Mouse (Mus musculus) cerebellum, postnatal 25 days (tissue): Measurements from ENCODE around the gene Vangl1.
"Not testable (repeated sequence)": the region's sequence is repeated elsewhere in the genome, so short reads cannot be mapped to it uniquely, and the experiment has no call there.

Experiments used
- DNase-seq, 2 experiments: peaks; one replicate each; pipeline ENCODE4 v3.0.0; 2021; ENCODE audit warnings: mixed read lengths in 2 of 2

Vangl1 gene

GRCm38 (mm10) chr3:102167555-102168210, 36.8 kb downstream of the Vangl1 start:
- DNase-seq, result no peak

GRCm38 (mm10) chr3:102166794-102167193, 37.7 kb downstream of the Vangl1 start:
- no peak for DNase-seq

- DNase-seq, result no peak
Measured at GRCm38 (mm10) chr3:102166287-102166620, 38.2 kb downstream of the Vangl1 start.

- no peak for DNase-seq
Measured at GRCm38 (mm10) chr3:102165536-102166286, 38.8 kb downstream of the Vangl1 start.

- DNase-seq, result no peak
Measured at GRCm38 (mm10) chr3:102164911-102165310, 39.6 kb downstream of the Vangl1 start.

- not testable (repeated sequence) for DNase-seq
Measured at GRCm38 (mm10) chr3:102163861-102164260, 40.6 kb downstream of the Vangl1 start.

GRCm38 (mm10) chr3:102159423-102160325, 44.8 kb downstream of the Vangl1 start:
- DNase-seq, result no peak

GRCm38 (mm10) chr3:102158759-102159422, 45.6 kb downstream of the Vangl1 start:
- no peak for DNase-seq

- no peak for DNase-seq
Measured at GRCm38 (mm10) chr3:102157652-102158051, 46.8 kb downstream of the Vangl1 start.

GRCm38 (mm10) chr3:102156737-102157136, 47.8 kb downstream of the Vangl1 start:
- no peak for DNase-seq

GRCm38 (mm10) chr3:102154107-102154506, 50.4 kb downstream of the Vangl1 start:
- DNase-seq, result no peak

- DNase-seq, result no peak
Measured at GRCm38 (mm10) chr3:102152872-102153271, 51.6 kb downstream of the Vangl1 start.

- DNase-seq, result no peak
Measured at GRCm38 (mm10) chr3:102152471-102152870, 52.0 kb downstream of the Vangl1 start.

- DNase-seq, result no peak
Measured at GRCm38 (mm10) chr3:102151850-102152249, 52.6 kb downstream of the Vangl1 start.

- no peak for DNase-seq
Measured at GRCm38 (mm10) chr3:102149941-102150340, 54.6 kb downstream of the Vangl1 start.

- no peak for DNase-seq
Measured at GRCm38 (mm10) chr3:102147189-102147588, 57.3 kb downstream of the Vangl1 start.

GRCm38 (mm10) chr3:102146428-102146827, 58.1 kb downstream of the Vangl1 start:
- no peak for DNase-seq

GRCm38 (mm10) chr3:102145645-102146386, 58.7 kb downstream of the Vangl1 start:
- DNase-seq, result no peak

GRCm38 (mm10) chr3:102144401-102144800, 60.1 kb downstream of the Vangl1 start:
- DNase-seq, result no peak

GRCm38 (mm10) chr3:102143536-102143935, 61.0 kb downstream of the Vangl1 start:
- no peak for DNase-seq

- DNase-seq, result no peak
Measured at GRCm38 (mm10) chr3:102142947-102143346, 61.5 kb downstream of the Vangl1 start.

GRCm38 (mm10) chr3:102141893-102142292, 62.6 kb downstream of the Vangl1 start:
- no peak for DNase-seq
